Mouse (Mus musculus) CH12.LX (cell line): ENCODE data around the gene Gm20388.

Experiments
- CTCF ChIP-seq, 2 experiments: IDR thresholded peaks in 1 of 2; conservative IDR thresholded peaks in 1 of 2; 2 replicates each; pipeline ENCODE4 v1.5.1; 2011 to 2012; ENCODE audit warnings: low read depth in 2 of 2, low read length in 2 of 2, improper control_type of control experiment in 1 of 2, inconsistent platforms in 1 of 2, mild to moderate bottlenecking in 1 of 2, moderate library complexity in 1 of 2
- MAFK ChIP-seq: IDR thresholded peaks from 2 replicates; pipeline ENCODE4 v1.6.1; 2011; ENCODE audit warnings: low read length, improper control_type of control experiment; ENCODE audit not compliant: insufficient replicate concordance
- RAD21 ChIP-seq: IDR thresholded peaks from 2 replicates; pipeline ENCODE4 v1.6.1; 2011; ENCODE audit warnings: low read depth, mild to moderate bottlenecking, low read length, improper control_type of control experiment, moderate library complexity

DNA sequence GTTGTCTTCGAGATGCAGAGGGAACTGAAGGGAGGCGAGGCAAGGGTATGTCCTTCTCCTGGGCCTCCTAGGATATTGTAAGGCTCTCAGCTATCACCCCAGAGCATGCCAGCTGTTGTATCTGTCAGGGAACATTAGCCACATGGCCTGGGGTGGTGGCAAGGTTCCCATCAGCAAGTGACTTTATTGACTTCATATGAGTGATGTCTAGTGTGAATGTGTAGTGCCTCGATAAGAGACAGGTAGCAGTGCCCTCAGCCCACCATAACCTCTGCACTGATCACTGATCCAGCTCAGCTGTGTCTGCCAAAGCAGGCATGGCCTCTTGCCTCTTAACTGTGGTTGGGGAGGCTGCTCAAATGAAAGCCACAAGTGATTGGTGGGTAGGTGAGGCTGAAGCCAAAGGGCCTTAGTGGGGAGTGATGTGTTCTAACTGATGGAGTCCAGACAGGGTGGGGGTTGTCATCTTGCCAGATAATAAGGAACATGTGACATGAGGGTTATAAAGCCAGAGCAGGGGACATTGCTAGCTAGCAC lies 2868.1 kb downstream of the Gm20388 start:
- TF ChIP-seq CTCF (conservative IDR thresholded peaks at IDR 0.05 in 1 of 2, IDR thresholded peaks at IDR 0.05 in 1 of 2; ENCODE audit: low read depth in 2 of 2, low read length in 2 of 2) = no peak
- TF ChIP-seq MAFK = no peak
- no peak for TF ChIP-seq RAD21
